Mouse (Mus musculus) embryonic facial prominence, embryonic 11.5 days (tissue): ENCODE data around the gene Sap18b. TPM values are rescaled to one million over a fixed set of nuclear protein-coding genes. Genes with fewer than 3 reads are reported as not detected.
A peak's percentile ranks its signal among the peaks of the same experiment; 100 is the strongest.

Source experiments
- ATAC-seq: fragments of 200-750 bp; cut with Nextera tagmentation; replicated peaks from 2 replicates; pipeline ENCODE4 v1.8.0; 2017; ENCODE audit warnings: low read depth; ENCODE audit not compliant: insufficient number of reproducible peaks, low FRiP score, low TSS enrichment
- DNase-seq: peaks from one replicate; pipeline ENCODE4 v3.0.0-alpha.2; 2015; ENCODE audit warnings: low spot score
- H3K27ac ChIP-seq: fragments of 300-500 bp; sonication (generic); replicated peaks from 2 replicates; pipeline ENCODE4 v1.5.1; 2014; ENCODE audit warnings: mild to moderate bottlenecking, low read depth, low read length, control low read depth
- H3K27me3 ChIP-seq: fragments of 300-500 bp; sonication (generic); 2 replicates; pipeline ENCODE4 v1.6.1; 2014; ENCODE audit warnings: mild to moderate bottlenecking, low read length, moderate library complexity, mixed read lengths; ENCODE audit not compliant: control insufficient read depth, insufficient read depth
- H3K36me3 ChIP-seq: fragments of 300-500 bp; sonication (generic); replicated peaks from 2 replicates; pipeline ENCODE4 v1.6.1; 2014; ENCODE audit warnings: low read depth, mild to moderate bottlenecking, low read length, moderate library complexity, mixed read lengths; ENCODE audit not compliant: control insufficient read depth, insufficient read depth
- H3K4me1 ChIP-seq: fragments of 300-500 bp; sonication (generic); 2 replicates; pipeline ENCODE4 v1.6.1; 2014; ENCODE audit warnings: low read length, mixed read lengths; ENCODE audit not compliant: control insufficient read depth, insufficient read depth
- H3K4me2 ChIP-seq: fragments of 300-500 bp; sonication (generic); 2 replicates; pipeline ENCODE4 v1.6.1; 2014; ENCODE audit warnings: low read depth, mild to moderate bottlenecking, control low read depth, low read length, moderate library complexity
- H3K4me3 ChIP-seq: fragments of 300-500 bp; sonication (generic); 2 replicates; pipeline ENCODE4 v1.5.1; 2014; ENCODE audit warnings: low read depth, low read length, control low read depth
- H3K9ac ChIP-seq: fragments of 300-500 bp; sonication (generic); replicated peaks from 2 replicates; pipeline ENCODE4 v1.6.1; 2014; ENCODE audit warnings: mild to moderate bottlenecking, control low read depth, low read length
- H3K9me3 ChIP-seq: fragments of 300-500 bp; sonication (generic); replicated peaks from 2 replicates; pipeline ENCODE4 v1.6.1; 2016; ENCODE audit warnings: mild to moderate bottlenecking, low read length, inconsistent platforms, mixed read lengths; ENCODE audit not compliant: control insufficient read depth
- WGBS: fragments of 180-500 bp; shearing (Covaris S2); extraction: QIAGEN DNeasy Blood & Tissue Kit; methylation state at CpG from one replicate; pipeline ENCODE4 v1.1.7; 2014; 5-methylcytosine and 5-hydroxymethylcytosine counted together
- polyA plus RNA-seq: library from polyadenylated mRNA; unstranded; fragments of >200 nt; fragmentation: Nextera tagmentation; extraction: Ambion mirVana; gene quantifications from 2 replicates; pipeline ENCODE4 v1.2.1, GENCODE M21; 2014

The Sap18b gene
- polyA plus RNA-seq, 1 experiment from 2014 or later, result 452 TPM

- no peak overlapping the region for H3K9ac ChIP-seq
- H3K4me1 ChIP-seq, result no peaks in the 10 kb centered on the region
- no peak overlapping the region for H3K4me2 ChIP-seq
- no peaks in the 10 kb centered on the region for H3K9me3 ChIP-seq
- H3K27ac ChIP-seq, result no peak overlapping the region
- WGBS, result 93% methylated on average over 3 of the region's 3 CpGs
- DNase-seq (no peak), ATAC-seq (no peak)
- no peaks in the 10 kb centered on the region for H3K27me3 ChIP-seq
- H3K4me3 ChIP-seq, result no peak overlapping the region
- H3K36me3 ChIP-seq, result no peaks in the 10 kb centered on the region
Observed at GRCm38 (mm10) chr8:95800353-95800752, 24.8 kb upstream of the Sap18b start.

DNA sequence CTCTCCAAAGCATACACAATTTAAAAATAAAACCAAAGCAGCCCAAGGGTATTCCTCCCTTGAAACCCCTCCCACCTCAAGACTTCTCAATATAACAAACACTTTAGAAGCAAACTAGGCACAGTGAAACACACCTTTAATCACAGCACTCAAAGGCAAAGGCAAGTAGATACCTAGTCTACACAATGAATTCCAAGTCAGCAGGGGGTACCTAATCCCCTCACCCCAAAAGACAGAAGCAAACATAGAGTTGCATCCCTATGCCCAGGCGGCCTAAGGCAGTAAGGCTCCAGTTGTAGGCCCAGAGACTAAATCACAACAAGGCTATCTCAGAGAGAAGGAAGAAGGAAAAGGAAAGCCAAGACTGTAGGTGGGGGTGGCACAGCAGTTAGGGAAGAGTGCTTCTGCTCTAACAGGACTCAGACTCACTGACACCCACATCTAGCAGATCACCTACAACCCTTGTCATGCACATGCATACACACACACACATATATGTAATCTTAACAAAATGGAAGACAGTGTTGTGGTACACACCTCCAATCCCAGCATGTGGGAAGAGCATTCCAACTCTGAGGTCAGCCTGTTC is 23.6 kb upstream of the Sap18b start:
- Histone ChIP-seq H3K4me2 (no peak overlapping the region), H3K36me3 (no peaks in the 10 kb centered on the region), H3K4me3 (no peak overlapping the region), H3K27me3 (no peaks in the 10 kb centered on the region), H3K27ac (no peak overlapping the region), H3K4me1 (no peaks in the 10 kb centered on the region), H3K9me3 (no peaks in the 10 kb centered on the region), H3K9ac (no peak overlapping the region)
- 79% methylated on average over 1 of the region's 1 CpGs for WGBS
- ATAC-seq (no peak), DNase-seq (no peak)

GRCm38 (mm10) chr8:95802231-95802630 is 22.9 kb upstream of the Sap18b start:
- no peak overlapping the region for H3K4me3 ChIP-seq
- 86% methylated on average over 8 of the region's 8 CpGs for WGBS
- no peak overlapping the region for H3K9ac ChIP-seq
- no peaks in the 10 kb centered on the region for H3K36me3 ChIP-seq
- no peaks in the 10 kb centered on the region for H3K9me3 ChIP-seq
- ATAC-seq, result no peak
- no peak for DNase-seq
- no peaks in the 10 kb centered on the region for H3K4me1 ChIP-seq
- H3K4me2 ChIP-seq, result no peak overlapping the region
- no peaks in the 10 kb centered on the region for H3K27me3 ChIP-seq
- H3K27ac ChIP-seq, result no peak overlapping the region

- H3K9me3 ChIP-seq, result no peaks in the 10 kb centered on the region
- no peak for ATAC-seq
- DNase-seq, result no peak
- WGBS, result 66% methylated on average over 2 of the region's 2 CpGs
- H3K9ac ChIP-seq, result peak overlapping the region; percentile 98
- H3K27me3 ChIP-seq, result no peaks in the 10 kb centered on the region
- no peaks in the 10 kb centered on the region for H3K36me3 ChIP-seq
- H3K4me3 ChIP-seq, result peak overlapping the region; percentile 99; the same call in 1 of the 2 replicates
- peak overlapping the region; percentile 69 for H3K4me2 ChIP-seq
- no peaks in the 10 kb centered on the region for H3K4me1 ChIP-seq
- no peak overlapping the region for H3K27ac ChIP-seq
Observed at GRCm38 (mm10) chr8:95805482-95805881, 19.7 kb upstream of the Sap18b start.

- WGBS, result under 1% methylated on average over 51 of the region's 69 CpGs
- DNase-seq, result peak; percentile 47
- Histone ChIP-seq H3K4me1 (no peaks in the 10 kb centered on the region), H3K9ac (peak overlapping the region; percentile 98), H3K27ac (peak overlapping the region; percentile 90), H3K9me3 (no peaks in the 10 kb centered on the region), H3K4me2 (peak overlapping the region; percentile 69), H3K36me3 (no peaks in the 10 kb centered on the region), H3K27me3 (no peaks in the 10 kb centered on the region), H3K4me3 (peak overlapping the region; percentile 99)
- 0 out of 2 replicates have a peak, but pooled peaks have one; percentile 0 for ATAC-seq
Observed at GRCm38 (mm10) chr8:95806461-95807191, 18.5 kb upstream of the Sap18b start.

DNA sequence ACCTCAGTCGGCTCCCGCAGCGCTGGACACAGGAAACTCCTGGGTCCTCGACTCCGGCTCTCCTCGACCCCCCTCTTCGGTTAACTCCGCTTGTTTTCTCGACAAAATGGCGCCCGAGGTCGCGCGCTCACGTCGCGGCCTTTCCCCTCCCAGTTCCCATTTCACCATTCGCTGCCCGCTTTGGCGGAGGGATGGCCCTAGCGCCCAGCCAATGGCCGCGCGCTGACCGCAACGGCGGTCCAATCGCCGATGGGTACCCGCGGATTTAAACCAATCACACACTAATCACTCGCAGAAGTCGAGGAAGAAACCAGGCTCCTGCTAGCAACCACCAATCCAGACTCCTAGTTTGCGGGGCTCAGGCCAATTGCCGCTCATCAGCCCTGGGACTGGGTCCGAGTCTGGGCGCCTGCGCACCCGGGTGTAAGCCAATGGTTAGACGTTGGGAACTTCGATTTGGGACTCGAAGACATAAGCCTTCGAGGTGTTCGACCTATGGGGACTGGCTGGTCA is 17.8 kb upstream of the Sap18b start, which contains the start of gene Cnot1:
TSS of gene Cnot1 (minus strand) at position 134 of the 513 bp plus-strand sequence.
- H3K36me3 ChIP-seq, result no peaks in the 10 kb centered on the region
- H3K9me3 ChIP-seq, result no peaks in the 10 kb centered on the region
- H3K4me3 ChIP-seq, result peak within 1 kb of the TSS; percentile 99
- peak within 1 kb of the TSS; percentile 69 for H3K4me2 ChIP-seq
- H3K9ac ChIP-seq, result peak within 1 kb of the TSS; percentile 98
- peak; percentile 97 for DNase-seq
- peak within 1 kb of the TSS; percentile 90 for H3K27ac ChIP-seq
- ATAC-seq, result peak; percentile 97
- H3K27me3 ChIP-seq, result no peaks in the 10 kb centered on the region
- no peaks in the 10 kb centered on the region for H3K4me1 ChIP-seq
- under 1% methylated on average over 44 of the region's 44 CpGs for WGBS

DNA sequence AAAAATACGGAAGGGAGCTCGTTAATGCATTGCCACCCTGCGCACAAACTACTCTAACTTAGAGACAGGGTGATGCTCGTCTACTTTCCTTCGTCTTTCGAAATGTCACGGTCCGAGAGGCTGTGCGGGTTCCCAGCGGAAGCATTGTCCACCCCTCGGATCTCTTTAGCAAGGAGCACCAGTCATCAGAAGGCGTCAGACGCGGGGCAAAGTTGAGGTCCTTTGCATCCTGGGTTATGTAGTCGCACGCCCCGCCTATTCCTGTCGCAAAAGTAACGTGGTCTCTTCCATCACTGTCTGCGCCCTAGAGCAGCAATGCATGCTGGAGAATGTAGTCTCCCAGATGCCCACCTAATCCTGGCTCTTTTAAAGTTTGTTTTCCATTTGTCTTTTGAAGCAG is 17.3 kb upstream of the Sap18b start:
- ATAC-seq, result peak; percentile 92
- peak overlapping the region; percentile 99 for H3K4me3 ChIP-seq
- H3K4me2 ChIP-seq, result peak overlapping the region; percentile 45
- peak overlapping the region; percentile 35 for H3K9ac ChIP-seq
- no peaks in the 10 kb centered on the region for H3K36me3 ChIP-seq
- H3K4me1 ChIP-seq, result no peaks in the 10 kb centered on the region
- DNase-seq, result peak; percentile 95
- H3K27me3 ChIP-seq, result no peaks in the 10 kb centered on the region
- H3K9me3 ChIP-seq, result no peaks in the 10 kb centered on the region
- H3K27ac ChIP-seq, result peak overlapping the region; percentile 69; the same call in 1 of the 2 replicates
- under 1% methylated on average over 20 of the region's 20 CpGs for WGBS

DNA sequence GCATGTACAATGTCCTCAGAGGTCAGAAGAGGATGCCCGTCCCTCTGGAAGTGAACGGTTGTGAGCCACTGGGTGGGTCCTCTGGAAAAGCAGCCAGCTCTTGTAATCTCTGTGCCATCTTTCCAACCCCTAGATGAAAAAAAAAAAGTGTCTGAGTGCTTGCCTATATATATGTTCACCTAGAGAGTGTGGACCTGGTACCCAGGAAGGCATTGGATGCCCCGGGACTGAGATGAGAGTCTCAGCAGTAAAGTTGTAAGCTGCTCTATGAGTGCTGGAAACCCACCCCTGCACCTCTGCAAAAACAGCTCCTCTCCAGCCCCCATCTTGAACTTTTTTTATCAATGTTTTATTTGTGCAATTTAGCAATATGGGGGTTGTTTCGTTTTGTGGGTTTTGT is 16.5 kb upstream of the Sap18b start:
- no peaks in the 10 kb centered on the region for H3K36me3 ChIP-seq
- no peak for DNase-seq
- H3K4me2 ChIP-seq, result no peak overlapping the region
- H3K9me3 ChIP-seq, result no peaks in the 10 kb centered on the region
- ATAC-seq, result no peak
- no peak overlapping the region for H3K27ac ChIP-seq
- no peaks in the 10 kb centered on the region for H3K27me3 ChIP-seq
- no peaks in the 10 kb centered on the region for H3K4me1 ChIP-seq
- 82% methylated on average over 4 of the region's 4 CpGs for whole genome bisulfite sequencing
- no peak overlapping the region for H3K4me3 ChIP-seq
- H3K9ac ChIP-seq, result no peak overlapping the region
